Mouse (Mus musculus): ENCODE measurements around the gene Ptrhd1. TPM values are rescaled to one million over a fixed set of nuclear protein-coding genes. Genes with fewer than 3 reads are reported as not detected.

Gene Ptrhd1
- total and polyA plus RNA-seq, 3 experiments, result 3.8 to 5.3 TPM; not detected in 1

GRCm38 (mm10) chr12:4278978-4279755 is 45.3 kb downstream of the Ptrhd1 start:
- Histone ChIP-seq H3K36me3 (ENCODE audit: control insufficient read depth in 1 of 2, insufficient read depth in 2 of 2, low read length in 2 of 2) (peaks cover 26% of the 10 kb centered on the region in 2 experiments), H3K27ac (ENCODE audit: control insufficient read depth, low read depth, low read length) (no peak overlapping the region), H3K79me2 (ENCODE audit: control insufficient read depth, insufficient read depth, low read length, poor library complexity) (no peaks in the 10 kb centered on the region), H3K4me3 (ENCODE audit: control insufficient read depth in 1 of 2, insufficient read depth in 1 of 2, low read depth in 2 of 2, low read length in 2 of 2) (no peak overlapping the region; a peak in 1 of 4 replicates), H3K4me1 (ENCODE audit: control insufficient read depth in 1 of 2, insufficient read depth in 2 of 2, low read length in 2 of 2) (peaks cover 3 to 9% of the 10 kb centered on the region in 2 experiments; a peak in 2 of 4 replicates), H3K27me3 (ENCODE audit: control insufficient read depth in 1 of 2, insufficient read depth in 2 of 2, low read length in 2 of 2) (no peaks in the 10 kb centered on the region), H3K9me3 (replicated peaks; ENCODE audit: insufficient read depth, low read length) (no peaks in the 10 kb centered on the region), H3K9ac (ENCODE audit: control insufficient read depth, low read depth, low read length, poor library complexity, severe bottlenecking) (no peak overlapping the region)
- TF ChIP-seq GABPA (IDR thresholded peaks at IDR 0.05; ENCODE audit: low read depth, low read length) (no peak), EP300 (IDR thresholded peaks at IDR 0.05; ENCODE audit: low read depth in 1 of 2, low read length in 2 of 2) (peak in 1 of 2 experiments; percentile 43; a peak in 2 of 4 replicates), BHLHE40 (IDR thresholded peaks at IDR 0.05; ENCODE audit: borderline replicate concordance, low read depth, low read length) (no peak), ZKSCAN1 (IDR thresholded peaks at IDR 0.05; ENCODE audit: low read depth, low read length) (no peak), HCFC1 (IDR thresholded peaks at IDR 0.05; ENCODE audit: low read depth, low read length) (no peak), ETS1 (IDR thresholded peaks at IDR 0.05; ENCODE audit: low read depth, low read length) (no peak), NRF1 (IDR thresholded peaks at IDR 0.05; ENCODE audit: insufficient read depth, low read depth, low read length, poor library complexity, severe bottlenecking) (no peak), RCOR1 (IDR thresholded peaks at IDR 0.05; ENCODE audit: low read depth, low read length) (0 out of 2 replicates have a peak, but pooled peaks have one; percentile 10), MEF2A (IDR thresholded peaks at IDR 0.05; ENCODE audit: extremely low read depth, insufficient replicate concordance, low read depth, low read length, poor library complexity, severe bottlenecking) (no peak), E2F4 (IDR thresholded peaks at IDR 0.05; ENCODE audit: borderline replicate concordance, low read depth, low read length) (no peak), CHD1 (IDR thresholded peaks at IDR 0.05; ENCODE audit: low read depth, low read length) (no peak), MAX (IDR thresholded peaks at IDR 0.05; ENCODE audit: low read length) (peak; percentile 40; the same call in 1 of the 2 replicates), CTCF (IDR thresholded peaks at IDR 0.05 in 2 of 3, conservative IDR thresholded peaks at IDR 0.05 in 1 of 3; ENCODE audit: control insufficient read depth in 1 of 3, insufficient read depth in 1 of 3, low read depth in 2 of 3, low read length in 3 of 3, poor library complexity in 1 of 3, severe bottlenecking in 1 of 3) (no peak), SIN3A (IDR thresholded peaks at IDR 0.05; ENCODE audit: low read length) (no peak; the same call in 1 of the 2 replicates), GATA1 (IDR thresholded peaks at IDR 0.05; ENCODE audit: low read depth, low read length) (no peak)
- peak; percentile 56 for DNase-seq (ENCODE audit: low read depth, low spot score)

DNA sequence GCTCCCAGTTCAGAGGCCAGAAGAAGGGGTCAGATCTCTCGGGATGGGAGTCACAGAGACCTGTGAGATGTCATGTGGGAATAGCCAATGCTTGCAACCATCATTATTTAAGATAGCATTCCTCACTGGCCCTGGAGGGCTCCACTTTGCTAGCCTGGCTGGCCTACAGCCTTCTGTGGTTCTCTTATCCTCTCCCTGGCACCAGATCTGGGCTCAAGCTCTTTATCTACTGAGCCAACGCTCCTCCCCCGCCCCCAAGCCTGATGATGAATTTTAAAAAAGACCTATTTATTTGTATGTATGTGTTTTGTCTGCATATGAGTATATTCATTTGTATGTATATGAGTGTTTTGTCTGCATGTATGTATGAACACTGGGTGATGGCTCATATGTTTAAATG is 46.1 kb downstream of the Ptrhd1 start:
- Histone ChIP-seq H3K36me3 (ENCODE audit: control insufficient read depth in 1 of 2, insufficient read depth in 2 of 2, low read length in 2 of 2) (peaks cover 25 to 26% of the 10 kb centered on the region in 2 experiments), H3K27me3 (ENCODE audit: control insufficient read depth in 1 of 2, insufficient read depth in 2 of 2, low read length in 2 of 2) (no peaks in the 10 kb centered on the region), H3K9ac (ENCODE audit: control insufficient read depth, low read depth, low read length, poor library complexity, severe bottlenecking) (no peak overlapping the region), H3K4me1 (ENCODE audit: control insufficient read depth in 1 of 2, insufficient read depth in 2 of 2, low read length in 2 of 2) (peaks cover 3 to 9% of the 10 kb centered on the region in 2 experiments; a peak in 2 of 4 replicates), H3K27ac (ENCODE audit: control insufficient read depth, low read depth, low read length) (peak overlapping the region; percentile 41; the same call in 1 of the 2 replicates), H3K4me3 (ENCODE audit: control insufficient read depth in 1 of 2, insufficient read depth in 1 of 2, low read depth in 2 of 2, low read length in 2 of 2) (no peak overlapping the region), H3K79me2 (ENCODE audit: control insufficient read depth, insufficient read depth, low read length, poor library complexity) (no peaks in the 10 kb centered on the region), H3K9me3 (replicated peaks; ENCODE audit: insufficient read depth, low read length) (no peaks in the 10 kb centered on the region)
- peak; percentile 60 for DNase-seq (ENCODE audit: low read depth, low spot score)
- TF ChIP-seq ELF1 (IDR thresholded peaks at IDR 0.05; ENCODE audit: low read depth, low read length), result 0 out of 2 replicates have a peak, but pooled peaks have one; percentile 1
- no peak for TF ChIP-seq ZC3H11A (IDR thresholded peaks at IDR 0.05; ENCODE audit: low read depth, low read length)
- TF ChIP-seq ETS1 (IDR thresholded peaks at IDR 0.05; ENCODE audit: low read depth, low read length), result peak; percentile 56; the same call in 1 of the 2 replicates
- no peak for TF ChIP-seq USF1 (IDR thresholded peaks at IDR 0.05; ENCODE audit: low read depth, low read length)
- TF ChIP-seq RCOR1 (IDR thresholded peaks at IDR 0.05; ENCODE audit: low read depth, low read length), result 0 out of 2 replicates have a peak, but pooled peaks have one; percentile 21
- no peak for TF ChIP-seq TAL1 (IDR thresholded peaks at IDR 0.05; ENCODE audit: low read length)
- TF ChIP-seq TCF12 (IDR thresholded peaks at IDR 0.05; ENCODE audit: low read depth, low read length), result peak; percentile 67
- no peak for TF ChIP-seq NELFE (IDR thresholded peaks at IDR 0.05; ENCODE audit: low read depth, low read length)
- TF ChIP-seq MAX (IDR thresholded peaks at IDR 0.05; ENCODE audit: low read length), result 0 out of 2 replicates have a peak, but pooled peaks have one; percentile 0
- peak; percentile 49 to 72; a peak in 3 of 4 replicates for TF ChIP-seq EP300 (IDR thresholded peaks at IDR 0.05; ENCODE audit: low read depth in 1 of 2, low read length in 2 of 2)
- TF ChIP-seq POLR2AphosphoS5 (IDR thresholded peaks at IDR 0.05; ENCODE audit: borderline replicate concordance, low read depth, low read length), result no peak
- peak; percentile 57; the same call in 1 of the 2 replicates for TF ChIP-seq GATA1 (IDR thresholded peaks at IDR 0.05; ENCODE audit: low read depth, low read length)
- TF ChIP-seq MAZ (IDR thresholded peaks at IDR 0.05; ENCODE audit: low read depth, low read length), result no peak
- no peak for TF ChIP-seq RAD21 (IDR thresholded peaks at IDR 0.05; ENCODE audit: low read depth, low read length)
- no peak for TF ChIP-seq KAT2A (conservative IDR thresholded peaks at IDR 0.05; ENCODE audit: low read depth, low read length)
- TF ChIP-seq MYB (IDR thresholded peaks at IDR 0.05; ENCODE audit: low read depth, low read length), result no peak
- TF ChIP-seq HCFC1 (IDR thresholded peaks at IDR 0.05; ENCODE audit: low read depth, low read length), result no peak
- TF ChIP-seq UBTF (IDR thresholded peaks at IDR 0.05; ENCODE audit: borderline replicate concordance, insufficient read depth, low read depth, low read length), result no peak
- no peak for TF ChIP-seq SIN3A (IDR thresholded peaks at IDR 0.05; ENCODE audit: low read length)
